Mouse (Mus musculus) heart, adult 2 months (tissue): ENCODE measurements at regions not wholly inside any gene's neighbourhood (a gene's known extent, or its start where the extent isn't known, plus 50 kb on each side); places are given as distances from the start of the nearest gene placed in this dataset.

Experiments
- CTCF ChIP-seq: fragments of 200-600 bp; IDR thresholded peaks from 2 replicates; pipeline ENCODE4 v1.8.1; 2022; ENCODE audit warnings: antibody characterized with exemption, mild to moderate bottlenecking, moderate library complexity
- EP300 ChIP-seq: fragments of 200-500 bp; IDR thresholded peaks from 2 replicates; pipeline ENCODE4 v1.6.1; 2011; ENCODE audit warnings: low read depth, low read length, control low read depth; ENCODE audit not compliant: insufficient read depth

DNA sequence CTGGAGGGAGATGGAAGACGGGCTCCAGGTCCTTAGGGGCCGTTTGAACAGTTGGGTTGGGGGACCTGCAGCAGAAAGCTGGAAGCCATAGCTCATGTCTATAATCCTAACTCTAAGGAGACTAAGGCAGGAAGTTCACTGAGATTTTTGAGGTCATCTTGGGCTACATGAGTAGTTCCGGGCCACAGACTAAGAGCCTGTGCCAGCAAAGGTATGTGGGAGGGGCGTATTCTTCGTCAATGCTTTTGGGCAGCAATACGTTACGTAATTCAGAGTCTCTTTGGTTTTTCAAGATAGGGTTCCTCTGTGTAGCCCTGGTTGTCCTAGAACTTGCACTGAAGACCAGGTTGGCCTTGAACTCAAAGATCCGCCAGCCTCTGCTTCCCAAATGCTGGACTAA lies 57.9 kb upstream of the Pim1 start:
- no peak for TF ChIP-seq CTCF
- no peak for TF ChIP-seq EP300
